Mouse (Mus musculus): Measurements from ENCODE around the gene Zfp319.

Zfp319 gene

DNA sequence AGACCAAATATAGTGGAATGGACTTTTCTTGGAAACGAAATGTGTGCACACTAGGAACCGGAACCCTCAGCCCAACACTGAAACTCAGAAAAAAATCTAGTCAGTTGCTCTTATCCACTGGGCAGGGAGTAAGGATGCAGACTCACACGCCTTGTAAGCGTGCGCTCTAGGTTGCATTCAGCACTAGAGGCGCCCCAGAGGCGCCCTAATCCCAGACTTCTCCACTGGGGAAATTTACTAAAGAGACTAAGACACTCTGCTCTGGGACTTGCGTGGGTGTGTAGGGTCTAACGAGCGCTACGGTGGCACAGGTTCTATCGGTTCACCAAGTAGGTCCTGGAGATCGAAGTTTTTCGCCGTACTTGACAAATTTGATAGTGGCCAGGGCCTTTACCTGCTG, 19.7 kb upstream of the Zfp319 start:
- DNase-seq (ENCODE audit: low spot score): no peak

DNA sequence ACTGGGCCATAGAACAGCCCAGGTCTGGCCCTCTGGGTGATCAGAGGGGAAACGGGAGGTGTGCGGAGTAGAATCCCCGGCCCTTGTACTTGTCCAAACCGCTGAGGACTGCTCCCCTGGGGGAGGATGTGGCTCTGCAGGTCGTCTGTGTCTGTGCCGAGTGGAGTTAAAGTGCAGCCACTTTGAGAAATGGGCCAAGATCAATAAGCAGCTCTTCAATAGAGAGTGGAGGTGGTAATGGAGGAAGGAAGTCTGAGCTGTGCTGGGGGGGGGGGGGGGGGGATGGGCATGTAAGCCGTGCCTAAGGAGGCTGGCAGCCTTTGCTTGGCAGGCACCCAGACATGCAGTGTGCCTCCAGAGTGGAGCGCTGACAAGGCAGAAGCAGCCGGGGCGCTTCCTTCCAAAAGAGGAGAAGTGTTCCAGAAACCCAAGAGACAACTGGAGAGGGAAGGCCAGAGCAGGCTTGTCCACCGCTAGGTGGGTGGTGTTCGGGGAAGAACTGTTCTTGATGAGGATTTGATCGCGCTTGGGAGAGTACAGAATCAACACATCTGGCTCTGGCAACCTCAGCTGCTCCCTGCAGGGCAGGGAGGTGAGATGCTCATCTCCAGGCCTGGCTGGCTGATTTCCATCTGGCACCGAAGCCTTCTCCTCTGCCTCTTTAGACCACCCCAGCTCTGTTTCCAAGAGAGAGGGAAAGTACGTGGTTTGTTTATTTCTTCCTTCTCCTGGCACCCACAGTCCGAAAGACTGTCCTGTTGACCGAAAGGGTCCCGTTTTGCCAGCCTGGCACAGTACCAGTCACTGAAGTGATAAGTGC, 17.3 kb upstream of the Zfp319 start:
- no peak for DNase-seq (ENCODE audit: low spot score)

DNA sequence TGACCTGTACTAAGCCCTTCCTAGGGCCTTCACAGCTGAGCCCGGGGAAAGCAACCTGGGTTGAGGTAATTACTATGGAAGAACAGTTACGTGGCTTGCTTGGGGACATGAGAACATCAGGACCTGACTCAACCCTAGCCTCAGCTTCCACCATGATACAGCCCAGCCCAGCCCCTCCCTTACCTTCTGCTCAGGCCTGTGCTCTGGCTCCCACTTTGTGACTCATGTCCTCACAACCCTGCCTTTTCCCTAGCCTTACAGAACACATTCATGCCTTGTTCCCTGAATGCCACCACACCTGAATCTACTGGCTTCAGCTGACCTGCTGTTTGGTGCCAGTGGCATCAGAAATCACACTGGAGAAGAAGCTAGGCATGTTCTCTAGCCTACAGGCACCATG, 16.6 kb upstream of the Zfp319 start:
- DNase-seq (ENCODE audit: low spot score): no peak

DNA sequence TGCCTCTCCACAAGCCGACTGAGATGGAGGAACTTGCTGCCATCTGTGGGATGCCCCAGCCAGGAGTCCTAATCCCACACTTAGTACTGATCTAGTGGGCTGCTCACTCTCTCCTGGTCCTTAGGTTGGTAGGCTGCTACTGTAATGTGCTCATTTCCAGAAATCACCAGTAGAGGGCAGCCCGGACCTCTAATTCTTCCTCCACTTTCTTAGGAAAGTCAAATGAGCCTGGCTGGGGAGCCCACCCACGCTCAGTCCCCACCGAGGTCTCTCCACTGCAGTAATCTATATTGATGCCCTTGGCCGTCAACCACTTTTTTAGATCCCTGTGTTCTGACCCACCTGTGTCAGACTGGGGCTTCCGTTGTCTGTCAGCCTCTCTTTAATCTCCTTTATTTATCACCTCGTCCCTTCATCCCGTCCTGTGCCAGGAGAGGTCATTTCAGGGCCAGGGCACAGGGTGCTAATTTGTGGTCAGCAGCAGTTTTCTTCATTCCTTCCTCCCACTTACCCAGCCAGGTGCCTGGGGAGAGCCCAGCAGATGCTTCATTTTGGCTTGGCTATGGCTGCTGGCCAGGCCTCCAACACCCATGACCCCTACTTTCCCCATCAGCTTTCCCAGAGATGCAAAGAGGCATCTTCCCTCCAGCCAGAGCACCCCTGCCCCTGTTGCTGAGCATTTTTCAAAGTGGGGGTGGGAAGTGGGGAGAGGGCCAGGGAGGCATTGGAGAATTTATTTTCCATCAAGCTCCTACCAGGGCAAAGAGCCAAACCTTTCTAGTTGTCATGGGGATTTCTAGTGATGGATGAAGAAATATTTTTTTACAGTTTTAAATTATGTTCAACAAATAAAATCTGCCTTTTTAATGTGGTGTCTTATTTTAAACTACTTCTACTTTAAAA, 15.1 kb upstream of the Zfp319 start:
- DNase-seq (ENCODE audit: low spot score): peak; percentile 51

DNA sequence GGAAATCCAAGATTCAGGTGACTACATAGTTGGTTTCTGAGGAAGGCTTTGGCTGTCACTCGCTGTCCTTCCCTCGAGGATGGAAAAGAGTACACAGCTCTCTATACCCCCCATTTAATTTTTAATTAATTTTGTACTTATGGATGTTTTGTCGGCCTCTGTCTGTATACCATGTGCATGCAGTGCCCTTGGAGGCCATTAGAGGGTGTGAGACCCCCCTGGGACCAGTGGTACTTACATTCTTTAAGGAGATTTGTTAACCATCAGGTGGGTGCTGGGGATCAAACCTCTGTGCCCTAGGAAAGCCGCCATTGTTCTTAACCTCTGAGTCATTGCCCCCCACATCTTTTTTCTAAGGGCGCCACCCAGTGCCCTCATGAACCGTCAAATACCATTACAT, 12.9 kb upstream of the Zfp319 start:
- no peak for DNase-seq (ENCODE audit: low spot score)

DNA sequence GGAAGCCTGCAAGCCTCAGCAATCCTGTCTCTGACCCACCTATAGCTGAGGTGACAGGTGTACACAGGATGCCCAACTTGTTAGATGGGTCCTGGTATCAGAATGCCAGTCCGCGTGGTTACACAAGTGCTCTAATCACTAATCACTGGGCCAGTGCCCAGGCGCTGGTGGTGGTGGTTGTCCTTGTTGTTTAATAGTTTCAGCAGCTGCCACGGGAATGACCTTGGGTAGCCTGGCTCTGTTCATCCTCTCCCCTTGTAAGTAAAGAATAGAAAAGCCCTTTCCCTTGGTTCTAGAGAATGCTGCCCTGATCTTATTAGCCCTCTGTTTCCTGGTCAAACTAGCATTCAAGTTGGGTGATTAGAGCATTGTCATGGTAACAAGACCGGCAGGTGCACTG, 10.0 kb upstream of the Zfp319 start:
- no peak for DNase-seq (ENCODE audit: low spot score)

DNA sequence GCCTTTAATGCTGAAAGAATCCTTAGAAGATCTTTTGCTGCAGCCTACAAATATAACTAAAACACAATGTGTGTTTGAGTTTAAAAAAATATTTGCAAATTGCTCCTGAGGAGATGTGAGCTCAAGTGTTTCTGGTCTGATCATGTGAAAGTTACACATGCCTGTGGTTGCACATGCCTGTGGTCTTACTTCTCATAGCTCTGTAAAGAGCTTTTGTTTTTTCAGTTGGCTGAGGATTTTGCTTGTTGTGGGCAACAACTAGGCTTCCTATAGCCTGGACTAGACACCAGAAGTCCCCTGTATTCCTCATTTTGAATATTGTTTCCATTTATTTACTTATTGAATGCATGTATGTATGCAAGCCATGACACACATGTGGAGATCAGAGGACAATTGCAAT, 4.6 kb upstream of the Zfp319 start:
- no peak for DNase-seq (ENCODE audit: low spot score)

DNA sequence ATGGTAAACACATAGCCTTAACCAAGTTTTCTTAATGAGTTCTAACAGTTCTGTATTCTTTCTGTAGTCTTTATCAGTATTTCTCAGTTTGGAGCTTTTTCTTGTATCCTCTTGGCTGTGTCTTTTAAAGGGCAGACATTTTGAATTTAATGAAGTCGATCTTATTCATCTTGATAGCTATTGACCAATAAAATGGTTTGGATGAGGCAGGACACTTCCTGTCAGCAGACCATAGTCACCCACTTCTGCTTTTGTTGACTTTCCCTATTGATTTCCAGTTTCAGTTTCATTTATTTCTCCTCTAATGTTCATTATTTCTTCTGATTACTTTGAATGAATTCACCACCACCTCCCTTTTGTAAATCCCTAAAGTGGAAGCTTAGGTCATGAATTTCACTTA, 4.0 kb upstream of the Zfp319 start:
- DNase-seq (ENCODE audit: low spot score): no peak

DNA sequence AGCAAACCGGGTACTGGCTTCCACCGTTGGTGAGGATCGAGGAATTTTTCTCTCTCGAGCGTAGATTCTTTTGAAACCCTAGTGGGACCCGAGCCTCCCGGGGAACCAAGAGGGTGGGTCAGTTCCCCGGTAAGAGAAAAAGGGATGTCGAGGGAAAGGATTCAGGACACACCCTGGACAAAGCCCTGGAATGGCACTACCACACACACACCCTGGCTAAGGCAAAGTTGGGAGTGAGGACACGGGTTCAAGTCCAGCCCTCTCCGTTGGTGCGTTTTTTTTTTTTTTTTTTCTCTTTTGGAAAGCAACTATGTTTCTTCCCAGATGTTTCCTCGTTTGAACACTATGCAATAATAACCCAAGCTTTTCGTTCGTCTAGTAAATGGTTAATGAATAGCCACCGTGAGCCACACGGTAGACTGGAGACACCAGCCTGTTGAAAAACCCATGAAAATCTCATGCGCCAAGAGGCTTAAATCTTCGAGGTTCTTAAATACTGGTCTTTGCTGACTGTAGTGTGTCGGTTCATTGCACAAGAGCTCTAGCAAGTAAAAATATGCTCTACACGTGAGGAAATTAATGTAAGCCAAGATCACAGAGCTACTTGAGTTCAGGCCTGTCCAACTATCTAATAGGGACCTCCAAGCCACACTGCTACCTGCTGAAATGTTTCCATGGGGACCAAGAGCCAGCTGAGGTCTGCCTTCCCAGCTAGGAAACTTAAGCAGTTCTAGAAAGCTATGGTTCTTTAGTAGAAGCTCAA, 868 bp upstream of the Zfp319 start:
- no peak for DNase-seq (ENCODE audit: low spot score)

DNA sequence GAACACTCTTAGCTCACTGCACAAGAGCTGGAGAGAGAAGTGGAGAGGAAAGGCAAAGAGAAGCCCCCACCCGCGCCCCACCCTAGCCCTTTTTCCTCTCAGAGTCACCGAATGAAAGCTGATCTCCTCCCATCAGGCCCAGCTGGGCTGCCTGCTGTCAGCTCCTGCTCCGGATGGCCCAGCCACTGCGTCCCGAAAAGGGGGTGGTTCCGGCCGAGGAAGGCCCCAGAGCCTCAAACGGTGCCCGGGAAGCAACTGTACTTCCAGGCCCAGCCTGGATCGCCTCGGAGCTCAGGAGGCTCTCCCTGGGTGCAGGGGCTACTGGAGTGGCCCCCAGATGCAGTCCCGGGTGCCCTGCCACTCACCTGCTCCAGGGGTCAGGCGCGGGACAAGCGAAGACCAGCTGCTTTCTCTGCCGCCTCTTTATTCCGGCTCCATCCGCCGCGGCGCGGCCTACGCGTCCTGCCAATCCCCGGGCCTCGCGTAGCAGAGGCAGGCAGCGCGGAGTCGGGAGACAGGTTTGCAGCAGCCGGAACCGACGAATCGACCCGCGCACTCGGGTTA, 512 bp downstream of the Zfp319 start:
- peak; percentile 27 for DNase-seq (ENCODE audit: low spot score)

DNA sequence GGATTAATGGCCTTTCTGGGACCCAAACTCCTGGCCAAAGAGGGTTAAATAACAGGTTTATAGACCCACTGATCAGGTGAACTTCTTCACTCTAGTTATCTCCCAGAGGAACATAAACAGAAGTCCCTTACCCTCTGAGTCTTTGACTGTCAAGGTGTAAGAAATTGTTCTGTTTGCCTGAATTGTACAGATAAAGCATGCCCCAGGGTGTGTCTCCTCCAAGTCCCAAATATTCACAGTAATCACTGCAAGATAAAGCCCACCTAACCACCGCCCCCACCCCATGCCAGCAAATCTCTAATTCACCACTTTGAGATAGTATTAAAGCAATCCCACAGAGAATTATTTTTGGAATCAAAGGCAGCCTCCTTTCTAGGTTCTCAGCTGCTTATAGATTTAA, 1.4 kb downstream of the Zfp319 start:
- DNase-seq (ENCODE audit: low spot score): no peak

DNA sequence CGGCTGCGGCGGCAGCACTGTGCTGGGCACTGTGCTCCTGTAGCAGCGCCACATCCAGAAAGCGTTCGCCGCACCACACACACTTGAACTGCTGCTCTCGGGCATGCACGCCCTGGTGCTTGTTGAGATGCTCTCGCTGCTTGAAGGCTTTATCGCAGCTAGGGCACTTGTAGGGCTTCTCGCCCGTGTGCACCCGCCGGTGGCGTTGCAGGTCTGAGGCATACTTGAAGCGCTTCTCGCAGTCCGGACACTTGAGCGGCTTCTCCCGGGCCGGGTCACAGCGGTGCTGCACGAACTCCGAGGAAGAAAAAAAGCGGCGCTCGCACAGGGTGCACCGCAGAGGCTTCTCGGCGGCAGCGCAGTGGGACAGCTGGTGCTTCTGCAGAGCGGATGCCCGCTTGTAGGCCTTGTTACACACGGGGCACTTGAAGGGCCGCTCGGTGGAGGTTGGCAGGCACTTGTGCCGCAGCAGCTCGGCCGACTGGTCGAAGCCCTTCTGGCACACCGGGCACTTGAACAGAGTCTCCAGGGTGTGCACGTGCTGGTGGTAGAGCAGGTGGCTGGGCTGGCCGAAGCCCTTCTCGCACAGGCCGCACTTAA, 3.8 kb downstream of the Zfp319 start:
- no peak for DNase-seq (ENCODE audit: low spot score)

DNA sequence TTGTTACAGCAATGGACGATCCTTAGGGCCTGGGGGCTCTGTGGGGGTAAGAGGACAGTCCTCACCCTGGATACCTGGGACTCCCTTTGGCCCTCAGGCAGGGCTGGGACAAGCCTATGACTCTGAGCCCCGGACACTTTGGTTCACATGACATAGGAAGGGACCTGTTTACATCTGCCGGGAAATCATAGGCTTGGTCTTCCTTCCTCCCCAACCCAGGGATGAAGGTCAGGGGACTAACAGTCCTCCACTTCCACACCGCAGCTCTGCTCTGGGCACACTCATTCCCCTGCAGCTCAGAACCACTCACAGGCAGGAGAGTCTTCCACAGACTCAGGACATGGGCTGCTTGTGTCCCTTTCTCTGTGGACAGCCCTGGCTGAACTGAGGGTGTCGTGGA, 4.9 kb downstream of the Zfp319 start:
- no peak for DNase-seq (ENCODE audit: low spot score)

DNA sequence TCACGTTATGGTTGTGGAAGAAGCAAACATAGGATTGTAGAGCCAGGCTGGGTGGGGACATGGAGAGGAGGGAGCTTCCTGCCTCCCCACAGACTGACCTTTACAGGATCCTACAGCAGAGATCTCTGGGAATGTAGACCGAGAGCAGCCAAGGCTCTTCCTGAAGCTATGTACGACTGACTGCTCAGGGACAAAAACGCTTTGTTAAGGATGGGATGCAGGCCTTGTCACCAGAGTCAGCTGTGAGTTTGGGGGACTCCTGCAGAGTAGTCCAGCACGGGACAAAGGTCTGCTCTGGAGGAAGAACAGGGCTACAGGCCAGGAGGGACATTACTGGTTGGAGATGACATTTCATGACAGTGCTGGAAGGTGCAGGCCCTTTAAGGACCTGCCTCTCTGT, 7.1 kb downstream of the Zfp319 start:
- no peak for DNase-seq (ENCODE audit: low spot score)

DNA sequence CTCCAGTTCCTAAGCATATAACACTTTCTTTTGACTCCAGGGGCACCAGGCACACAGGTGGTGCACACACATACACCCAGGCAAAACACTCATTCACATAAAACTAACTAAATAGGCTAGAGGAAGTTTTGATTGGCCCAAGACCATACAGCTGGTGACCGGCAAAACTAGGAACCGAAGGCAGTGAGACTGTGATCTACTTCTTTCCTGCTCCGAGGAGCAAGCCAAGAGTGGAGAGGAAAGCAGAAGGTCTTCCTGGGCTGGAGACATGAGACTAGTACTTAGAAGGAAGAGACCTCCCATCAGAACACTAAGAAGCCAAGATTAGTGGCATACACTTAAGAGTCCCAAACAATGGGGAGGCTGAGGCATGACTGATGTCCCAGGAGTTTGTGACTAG, 8.5 kb downstream of the Zfp319 start:
- DNase-seq (ENCODE audit: low spot score): no peak

DNA sequence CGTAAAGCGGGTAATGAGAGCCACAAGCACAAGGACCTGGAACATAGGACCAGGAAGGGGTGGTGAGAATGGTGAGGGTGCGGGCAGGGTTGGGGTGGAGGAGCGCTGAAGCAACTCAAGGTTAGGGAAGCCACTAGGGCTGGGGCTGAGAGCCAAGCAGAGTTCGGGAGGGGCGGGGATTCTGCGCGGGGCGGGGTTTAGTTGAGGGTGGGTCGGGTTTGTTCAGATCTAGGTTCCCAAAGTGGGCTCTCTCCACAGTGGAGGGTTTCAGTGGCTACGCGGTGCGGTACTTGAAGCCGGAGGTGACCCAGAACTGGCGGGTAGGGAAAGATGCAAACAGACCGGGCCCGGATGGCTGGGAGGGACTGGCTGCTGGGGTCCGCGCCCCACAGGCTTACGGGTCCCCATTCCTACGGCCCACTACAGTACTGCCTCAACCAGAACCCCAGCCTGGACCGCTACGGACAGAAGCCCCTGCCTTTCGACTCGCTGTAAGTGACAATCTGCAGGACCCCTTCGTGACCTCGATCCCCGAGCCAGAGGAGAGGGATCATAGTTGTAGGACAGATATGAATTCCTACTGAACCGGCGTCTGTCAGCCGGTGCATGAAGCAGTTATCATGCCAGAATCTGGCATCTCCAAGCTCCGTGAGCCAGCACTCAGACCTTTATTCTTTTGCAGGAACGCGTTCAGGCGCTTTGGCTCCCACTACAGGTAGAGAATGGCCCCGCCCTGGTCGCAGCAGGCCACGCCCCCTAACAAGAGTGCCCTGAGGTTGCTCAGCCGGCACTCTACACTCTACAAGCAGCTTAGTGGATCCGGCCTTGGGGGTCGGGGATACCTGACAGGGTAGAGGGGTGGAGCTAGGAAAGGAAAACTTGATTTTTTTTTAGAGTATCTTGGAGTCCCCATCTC, 11.3 kb downstream of the Zfp319 start:
- no peak for DNase-seq (ENCODE audit: low spot score)

DNA sequence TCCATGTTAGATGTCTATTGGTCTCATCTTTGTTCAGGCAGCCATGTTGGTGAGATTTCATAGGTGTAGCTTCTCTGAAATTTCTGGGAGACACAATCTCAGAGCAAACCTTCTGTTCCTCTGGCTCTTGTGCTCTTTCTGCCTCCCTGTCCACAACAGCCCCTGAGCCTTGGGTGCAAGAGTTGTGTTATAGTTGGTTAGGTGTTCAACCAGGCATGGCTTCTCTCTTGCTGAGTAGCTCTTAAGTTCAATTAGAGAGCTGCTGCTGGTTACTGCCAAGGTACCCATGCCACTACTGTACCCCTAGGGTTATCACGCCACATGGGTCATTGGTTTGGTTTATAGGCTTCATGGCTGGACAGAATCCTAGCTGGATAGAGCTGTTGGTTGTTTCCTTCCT, 16.4 kb downstream of the Zfp319 start:
- DNase-seq (ENCODE audit: low spot score): no peak

DNA sequence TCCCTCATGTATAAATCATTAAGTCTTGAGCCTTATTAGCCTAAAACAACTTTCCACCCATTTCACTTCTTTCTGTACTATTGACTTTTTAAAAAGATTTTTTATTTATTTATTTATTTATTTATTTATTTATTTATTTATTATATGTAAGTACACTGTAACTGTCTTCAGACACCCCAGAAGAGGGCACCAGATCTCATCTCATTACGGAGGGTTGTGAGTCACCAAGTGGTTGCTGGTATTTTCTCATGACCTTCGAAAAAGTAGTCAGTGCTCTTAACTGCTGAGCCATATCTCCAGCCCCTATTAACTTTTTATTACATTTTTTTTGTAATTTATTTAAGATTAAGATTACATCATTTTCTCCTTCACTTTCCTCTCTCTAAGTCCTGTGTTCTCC, 17.0 kb downstream of the Zfp319 start:
- DNase-seq (ENCODE audit: low spot score): no peak

DNA sequence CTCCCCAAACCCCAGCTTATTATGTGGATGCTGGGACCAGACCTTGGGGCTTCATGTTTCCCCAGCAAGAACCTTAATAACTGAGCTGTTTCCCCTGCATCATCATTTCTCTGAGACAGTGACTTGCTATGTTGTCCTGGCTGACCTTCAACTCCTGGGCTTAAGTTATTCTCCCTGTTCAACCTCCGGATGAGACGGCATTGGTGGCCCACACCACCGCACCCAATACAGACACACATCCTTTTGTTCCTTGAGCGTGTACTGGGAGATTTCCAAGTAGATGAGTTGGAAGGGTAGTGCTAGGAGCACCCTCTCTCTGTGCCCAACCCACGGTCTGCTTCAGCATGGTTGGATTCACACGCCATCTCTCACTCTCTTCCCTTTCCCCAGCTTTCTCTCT, 17.9 kb downstream of the Zfp319 start:
- DNase-seq (ENCODE audit: low spot score): no peak

DNA sequence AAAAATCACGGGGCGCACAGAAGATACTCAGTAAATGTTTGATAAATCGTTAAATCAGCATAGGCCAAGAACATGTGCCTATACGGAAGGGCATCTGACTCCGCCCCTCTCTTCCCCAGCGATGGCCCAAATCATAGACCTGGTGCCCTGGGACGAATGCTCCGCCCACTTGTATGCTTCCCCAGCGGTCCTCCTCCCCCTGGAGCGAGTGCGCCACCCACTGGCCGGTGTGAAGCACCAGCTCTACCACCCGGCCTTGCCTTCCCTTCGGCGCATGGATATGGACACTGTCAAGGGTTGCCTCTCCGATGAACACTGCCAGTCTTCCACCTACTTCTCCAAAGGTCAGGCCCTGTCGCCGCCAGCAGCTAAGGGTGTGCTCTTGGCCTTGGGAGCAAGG, 18.9 kb downstream of the Zfp319 start:
- no peak for DNase-seq (ENCODE audit: low spot score)

Data from c-Kit-positive CD71-positive TER-119-positive erythroid progenitor cells, embryonic 14.5 days (primary cell).